Mouse (Mus musculus) heart, adult 11 months (tissue): ENCODE measurements around the gene Prcc.
"Not testable (repeated sequence)": the region's sequence is repeated elsewhere in the genome, so short reads cannot be mapped to it uniquely, and the experiment has no call there.

Source experiments
- DNase-seq: peaks from one replicate; pipeline ENCODE4 v3.0.0; 2022

Gene Prcc

GRCm38 (mm10) chr3:87840858-87841257, 44.5 kb downstream of the Prcc start:
- DNase-seq, result no peak

- DNase-seq, result peak; percentile 91
Measured at GRCm38 (mm10) chr3:87838622-87839021, 46.8 kb downstream of the Prcc start.

- DNase-seq, result peak; percentile 51
Measured at GRCm38 (mm10) chr3:87833482-87833881, 51.9 kb downstream of the Prcc start.

GRCm38 (mm10) chr3:87832109-87832859, 53.1 kb downstream of the Prcc start:
- DNase-seq, result peak; percentile 62

- no peak for DNase-seq
Measured at GRCm38 (mm10) chr3:87829025-87829424, 56.4 kb downstream of the Prcc start.

GRCm38 (mm10) chr3:87828435-87828834, 57.0 kb downstream of the Prcc start:
- DNase-seq, result no peak

GRCm38 (mm10) chr3:87824206-87824605, 61.2 kb downstream of the Prcc start, which contains the start of gene Pear1:
Gene Pear1, minus strand, starts transcription at chr3:87824306.
- DNase-seq, result not testable (repeated sequence)

GRCm38 (mm10) chr3:87818226-87818625, 67.2 kb downstream of the Prcc start:
- no peak for DNase-seq

GRCm38 (mm10) chr3:87816646-87817093, 68.7 kb downstream of the Prcc start:
- peak; percentile 94 for DNase-seq

GRCm38 (mm10) chr3:87816166-87816565, 69.2 kb downstream of the Prcc start:
- DNase-seq, result no peak

GRCm38 (mm10) chr3:87812873-87813272, 72.5 kb downstream of the Prcc start:
- no peak for DNase-seq

- no peak for DNase-seq
Measured at GRCm38 (mm10) chr3:87812413-87812812, 73.0 kb downstream of the Prcc start.

- DNase-seq, result peak; percentile 86
Measured at GRCm38 (mm10) chr3:87811297-87811696, 74.1 kb downstream of the Prcc start.

GRCm38 (mm10) chr3:87809322-87809962, 76.0 kb downstream of the Prcc start:
- DNase-seq, result no peak
